Mouse (Mus musculus) c-Kit-positive CD71-negative TER-119-negative erythroid progenitor cells, embryonic 14.5 days (primary cell): Measurements from ENCODE around the gene Adcy5.

Experiments used
- DNase-seq: peaks from one replicate; pipeline ENCODE4 v3.0.0-alpha.2; 2013; ENCODE audit warnings: low read depth

The Adcy5 gene

GRCm38 (mm10) chr16:35154641-35155390, at the start of gene Adcy5:
Gene Adcy5, plus strand, starts transcription at chr16:35154877.
- no peak for DNase-seq

- DNase-seq = no peak
Observed at GRCm38 (mm10) chr16:35107985-35108384, 46.7 kb upstream of the Adcy5 start.

- no peak for DNase-seq
Observed at GRCm38 (mm10) chr16:35109156-35109555, 45.5 kb upstream of the Adcy5 start.

- no peak for DNase-seq
Observed at GRCm38 (mm10) chr16:35109656-35110291, 44.9 kb upstream of the Adcy5 start.

DNA sequence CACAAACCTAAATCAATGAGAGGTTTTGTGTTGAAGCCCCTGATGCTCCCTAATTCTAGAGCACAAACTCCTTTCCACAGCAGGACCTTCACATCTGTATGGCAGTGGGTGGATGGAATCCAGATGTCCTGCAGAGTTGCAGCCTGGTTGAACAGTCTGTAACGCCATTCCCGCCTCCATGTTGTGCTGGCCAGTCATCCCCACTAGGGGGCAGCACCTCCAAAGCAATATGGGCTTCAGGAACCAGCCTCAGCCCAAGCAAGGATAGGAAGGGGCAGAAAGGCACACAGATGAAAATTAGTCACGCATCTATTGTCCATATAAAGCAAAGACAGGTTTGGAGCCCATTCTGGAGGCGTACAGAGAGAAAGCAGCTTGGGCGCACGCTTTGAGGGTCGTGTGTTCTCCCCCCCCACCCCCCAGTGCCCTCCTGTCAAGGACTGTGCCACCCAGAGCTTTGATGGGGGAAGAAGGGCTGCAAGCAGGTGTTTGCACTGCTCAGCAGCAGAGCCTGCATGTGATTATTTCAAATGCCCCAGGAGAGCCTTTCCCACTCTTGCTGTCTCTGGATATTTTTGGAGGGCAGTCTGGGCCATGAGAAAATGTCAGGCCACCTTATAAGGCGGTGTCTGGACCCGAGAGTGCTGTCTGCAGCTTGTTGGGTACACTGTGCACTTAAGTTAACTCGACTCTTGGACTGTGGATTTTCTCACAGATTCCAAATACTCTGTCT, 44.1 kb upstream of the Adcy5 start:
- DNase-seq = peak; percentile 65

- DNase-seq = no peak
Observed at GRCm38 (mm10) chr16:35111143-35111620, 43.5 kb upstream of the Adcy5 start.

GRCm38 (mm10) chr16:35113496-35113895, 41.2 kb upstream of the Adcy5 start:
- no peak for DNase-seq

DNA sequence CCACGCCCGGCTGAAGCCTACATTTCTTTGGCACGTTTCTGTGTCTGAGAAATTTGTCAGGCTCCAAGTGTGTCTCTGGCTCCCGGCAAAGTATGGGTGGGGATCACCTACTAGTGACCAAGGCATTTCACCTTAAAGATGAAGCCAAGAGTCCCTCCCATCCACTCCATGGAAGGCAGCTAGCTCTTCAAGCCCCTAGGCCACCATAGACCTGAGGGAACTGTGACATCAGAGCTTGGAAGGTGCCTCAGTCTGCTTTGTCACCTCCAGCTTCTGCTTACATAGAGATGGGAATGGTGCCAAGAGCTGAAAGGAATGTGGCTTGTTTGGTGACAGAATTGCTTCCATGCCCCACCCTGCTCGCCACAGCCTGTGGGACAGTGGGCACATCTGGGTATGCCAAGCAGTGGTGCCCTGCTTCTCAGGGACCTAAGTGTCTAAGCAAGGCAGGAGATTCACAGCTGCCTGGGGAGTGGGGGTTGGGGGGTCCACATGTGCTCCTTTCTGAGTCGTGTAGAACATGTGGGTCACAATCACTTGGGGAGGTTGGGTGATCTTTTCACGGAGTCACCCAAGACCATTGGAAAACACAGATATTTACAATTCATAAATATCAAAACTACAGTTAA, 38.2 kb upstream of the Adcy5 start:
- DNase-seq = no peak

DNA sequence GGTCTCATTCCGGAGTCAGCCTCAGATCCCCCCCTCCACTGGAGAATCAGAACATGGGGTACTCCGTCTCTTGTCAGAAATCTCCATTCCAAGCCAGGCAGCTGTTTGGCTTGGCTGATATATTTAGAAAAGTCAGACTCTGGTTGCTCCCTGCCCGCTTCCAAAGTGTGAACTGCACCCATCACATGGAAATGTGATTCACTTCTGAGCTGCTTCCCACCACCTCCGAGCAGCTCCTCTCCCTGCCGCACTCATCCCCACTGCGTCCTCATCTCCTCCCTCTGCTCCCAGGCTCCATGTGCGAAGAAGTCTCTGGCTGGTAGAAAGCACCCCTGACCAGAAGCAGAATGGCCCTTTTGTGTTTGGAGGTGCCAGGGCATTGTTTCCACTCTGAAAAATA, 37.2 kb upstream of the Adcy5 start:
- no peak for DNase-seq

- DNase-seq = no peak
Observed at GRCm38 (mm10) chr16:35120603-35121002, 34.1 kb upstream of the Adcy5 start.

GRCm38 (mm10) chr16:35127270-35127669, 27.4 kb upstream of the Adcy5 start:
- DNase-seq = no peak

DNA sequence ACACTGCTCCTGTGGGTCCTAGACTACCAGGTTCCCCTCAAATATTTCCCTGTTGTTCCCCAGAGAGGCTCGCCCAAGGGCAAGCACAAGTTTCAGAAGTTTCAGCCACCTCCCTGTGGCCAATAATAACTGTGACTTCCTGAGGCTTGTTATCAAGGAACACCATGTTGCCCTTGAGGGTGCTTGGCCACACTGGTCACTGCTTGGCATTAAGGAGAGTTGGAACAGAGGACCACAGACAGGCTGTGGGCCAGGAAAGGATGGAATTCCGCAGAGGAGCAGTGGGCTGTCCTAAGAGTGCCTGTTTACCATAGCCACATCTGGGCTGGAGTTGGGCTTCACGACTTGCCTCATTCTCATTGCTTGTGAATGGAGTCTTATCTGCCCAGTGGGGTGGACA, 24.5 kb upstream of the Adcy5 start:
- DNase-seq = no peak

DNA sequence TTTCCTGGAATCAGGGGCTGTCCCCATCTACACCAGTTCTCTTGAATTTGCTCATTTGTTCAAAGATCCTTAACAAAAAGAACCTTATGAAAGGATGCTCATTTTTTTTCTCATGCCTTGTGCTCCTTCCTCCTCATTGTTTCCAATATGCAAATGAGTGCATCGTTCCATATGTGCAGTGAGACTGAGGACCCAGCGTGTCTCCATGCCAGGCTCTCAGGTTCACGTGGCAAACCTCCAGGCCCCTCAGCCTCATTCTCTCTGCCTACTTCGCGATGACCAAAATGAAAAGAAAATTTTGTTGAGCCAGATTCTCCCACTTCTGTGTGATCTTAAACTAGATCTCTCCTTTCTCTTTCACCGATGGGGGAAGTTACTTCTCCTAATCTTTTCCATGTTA, 15.3 kb upstream of the Adcy5 start:
- DNase-seq = no peak

- DNase-seq = no peak
Observed at GRCm38 (mm10) chr16:35139873-35140619, 14.6 kb upstream of the Adcy5 start.

GRCm38 (mm10) chr16:35140620-35140975, 14.1 kb upstream of the Adcy5 start:
- no peak for DNase-seq

- DNase-seq = no peak
Observed at GRCm38 (mm10) chr16:35141839-35142238, 12.8 kb upstream of the Adcy5 start.

DNA sequence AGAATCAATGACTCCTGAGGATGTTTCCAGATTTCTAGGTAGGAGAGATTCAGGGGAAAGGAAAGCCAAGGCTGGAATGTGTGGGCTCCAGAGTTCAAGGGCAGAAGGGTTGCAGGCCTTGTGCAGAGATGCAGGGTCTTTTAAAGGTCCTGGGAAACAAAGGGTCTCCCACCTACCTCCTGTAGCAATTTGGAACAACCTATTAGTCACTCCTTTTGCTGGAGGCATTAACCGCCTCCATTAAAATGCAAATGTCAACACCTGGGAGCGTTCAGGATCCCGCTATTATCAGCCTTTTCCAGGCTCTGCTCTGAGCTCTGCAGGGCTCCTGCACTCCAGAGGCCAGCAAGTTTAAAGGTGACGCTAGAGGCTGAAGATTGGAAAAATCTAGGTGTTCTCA, 8.5 kb upstream of the Adcy5 start:
- no peak for DNase-seq

- DNase-seq = no peak
Observed at GRCm38 (mm10) chr16:35153146-35153755, 1.4 kb upstream of the Adcy5 start.

DNA sequence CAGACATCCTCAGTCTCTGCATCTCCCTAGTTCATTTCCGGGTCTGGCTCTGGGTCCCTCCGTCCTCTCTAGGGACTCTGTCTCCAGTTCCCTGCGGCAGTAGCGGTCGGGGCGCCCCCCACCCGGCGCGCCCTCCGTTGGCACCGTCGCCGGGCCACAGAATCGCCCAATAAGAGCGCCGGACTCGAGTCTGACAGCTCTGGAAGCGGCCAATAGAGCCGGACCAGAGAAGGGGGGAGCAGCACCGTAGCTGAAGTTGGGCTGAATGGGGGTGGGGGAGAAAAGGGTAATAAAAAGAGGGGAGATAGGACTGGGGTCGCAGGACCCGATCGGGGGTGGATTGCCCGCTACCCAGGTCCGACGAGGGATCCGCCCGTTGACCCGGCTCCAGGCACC, 434 bp upstream of the Adcy5 start:
- no peak for DNase-seq

DNA sequence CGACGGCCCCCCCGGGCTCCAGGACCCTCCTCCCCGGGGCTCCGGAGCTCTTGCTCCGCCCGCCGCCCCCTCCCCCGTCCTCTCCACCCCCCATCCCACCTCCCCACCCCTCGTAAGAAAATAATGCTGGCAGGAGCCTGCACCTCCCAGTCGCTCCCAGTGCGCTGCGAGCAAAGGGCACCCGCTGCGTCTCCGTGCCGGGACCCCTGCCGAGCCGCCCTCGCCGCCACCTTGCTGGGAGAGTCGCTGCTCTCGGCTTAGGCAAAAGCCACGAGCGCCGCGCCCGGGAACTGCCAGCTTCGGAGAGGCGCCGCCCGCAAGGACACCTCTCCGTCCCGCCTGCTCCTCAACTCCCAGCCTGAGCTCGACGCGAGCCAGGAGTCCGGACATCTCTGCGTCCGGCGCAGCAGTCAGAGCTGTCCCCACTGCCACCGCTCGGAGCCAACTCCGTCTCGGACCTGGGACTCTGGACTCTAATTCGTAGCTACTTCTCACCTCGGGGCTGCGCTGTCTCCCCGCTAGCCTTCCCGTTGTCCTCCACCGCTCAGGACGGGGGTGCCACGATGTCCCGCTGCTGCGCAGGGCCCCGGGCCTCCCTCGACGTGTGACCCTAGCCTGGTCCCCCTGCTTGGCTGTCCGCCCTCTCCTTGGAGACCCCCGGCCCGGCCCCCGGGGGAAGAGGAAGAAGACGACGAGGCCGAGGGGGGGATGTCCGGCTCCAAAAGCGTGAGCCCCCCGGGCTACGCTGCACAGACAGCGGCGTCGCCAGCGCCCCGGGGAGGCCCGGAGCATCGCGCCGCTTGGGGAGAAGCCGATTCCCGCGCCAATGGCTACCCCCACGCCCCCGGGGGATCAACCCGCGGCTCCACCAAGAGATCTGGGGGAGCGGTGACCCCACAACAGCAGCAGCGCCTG, 971 bp downstream of the Adcy5 start:
- peak; percentile 13 for DNase-seq
